Mouse (Mus musculus) A20 (cell line): ENCODE data around the gene Trip10.

Experiments used
- DNase-seq: peaks from one replicate; pipeline ENCODE4 v3.0.0-alpha.2; 2011; ENCODE audit warnings: low read depth, low spot score

The Trip10 gene

DNA sequence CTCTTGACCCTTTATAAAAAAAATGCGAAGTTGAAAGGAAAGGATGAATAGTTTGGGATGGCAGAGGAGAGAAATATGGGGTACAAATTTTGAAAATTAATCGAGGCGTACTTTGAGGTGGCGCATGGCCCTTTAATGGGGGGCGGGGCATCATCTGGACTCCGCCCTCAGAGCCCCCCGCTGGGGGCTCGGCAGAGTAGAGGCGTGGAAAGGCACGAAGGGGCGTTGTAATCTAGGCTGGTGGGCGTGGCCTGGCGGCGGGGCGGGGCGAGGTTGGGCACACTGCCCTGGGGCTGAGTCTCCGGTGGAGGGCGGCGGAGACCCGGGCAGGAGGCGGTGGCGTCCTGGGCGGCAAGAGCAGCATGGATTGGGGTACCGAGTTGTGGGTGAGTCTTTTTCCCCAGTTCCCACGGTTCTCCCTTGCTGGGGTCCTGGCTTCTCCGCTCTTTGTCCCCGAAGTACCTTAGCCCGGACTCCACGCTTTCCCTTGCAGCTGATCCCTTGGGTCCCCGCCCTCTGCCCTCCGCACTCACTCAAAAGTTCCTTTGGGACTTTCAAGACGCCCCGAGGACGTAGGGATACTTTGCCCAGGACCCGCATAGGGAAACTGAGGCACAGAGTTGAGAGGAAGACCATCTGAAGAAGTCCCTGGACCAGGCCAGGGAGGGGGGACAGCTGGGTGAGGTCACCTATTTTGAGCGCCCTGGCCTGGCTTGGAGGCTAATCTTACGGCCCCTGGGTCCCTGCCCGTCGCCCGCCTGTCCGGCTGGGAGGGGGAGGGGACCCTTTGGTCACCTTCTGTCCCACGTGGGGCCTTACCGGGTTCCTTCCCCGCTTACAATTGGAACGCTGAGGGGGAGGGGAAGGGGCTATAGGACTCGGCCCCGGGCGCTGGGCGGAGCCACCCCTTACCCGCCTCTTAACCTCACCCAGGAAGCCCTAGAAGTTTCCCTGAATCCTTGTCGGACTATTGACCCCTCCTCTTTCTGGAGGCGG lies at the start of gene Trip10:
Trip10 (plus strand) TSS at position 270 of the 996 bp plus-strand sequence.
- DNase-seq = peak; percentile 95

DNA sequence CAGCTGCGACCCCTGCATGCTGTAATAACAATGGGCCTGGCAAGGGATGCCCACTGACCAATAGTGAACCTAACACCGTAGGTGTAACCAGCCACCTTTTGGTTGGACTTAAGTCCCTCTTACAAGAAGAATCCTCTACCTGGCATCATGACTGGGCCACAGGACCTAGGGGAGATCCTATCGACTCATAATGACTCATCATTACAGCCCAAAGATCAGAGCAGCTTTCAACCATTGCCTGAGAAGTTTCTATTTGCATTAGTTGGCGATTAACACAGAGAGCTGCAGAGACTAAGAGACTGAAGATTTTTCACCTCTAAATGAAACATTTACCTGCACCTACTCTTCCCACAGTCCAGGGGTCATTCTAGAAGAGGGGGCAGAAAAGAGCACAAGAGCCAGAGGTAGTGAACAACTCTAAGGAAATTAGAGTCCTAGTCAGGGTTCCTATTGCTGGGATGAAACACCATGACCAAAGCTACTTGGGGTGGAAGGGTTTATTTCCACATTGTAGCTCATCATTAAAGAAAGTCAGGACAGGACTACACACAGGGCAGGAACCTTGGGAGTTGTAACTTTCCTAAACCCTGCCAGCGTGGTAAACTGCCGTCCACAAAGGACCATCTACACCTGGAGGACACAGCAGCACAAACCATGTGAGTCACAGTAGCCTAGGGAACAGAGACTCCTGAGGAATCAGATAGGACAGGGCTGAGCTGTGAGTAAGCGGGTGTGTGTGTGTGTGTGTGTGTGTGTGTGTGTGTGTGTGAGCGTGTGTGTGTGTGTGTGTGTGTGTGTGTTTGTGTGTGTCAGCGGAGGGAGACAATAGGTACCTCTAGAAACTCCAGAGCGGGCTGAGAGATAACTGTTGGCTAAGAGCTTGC lies 47.2 kb upstream of the Trip10 start:
- no peak for DNase-seq

GRCm38 (mm10) chr17:57207938-57208337 lies 41.3 kb upstream of the Trip10 start:
- no peak for DNase-seq

- peak; percentile 43 for DNase-seq
Measured at GRCm38 (mm10) chr17:57209330-57209729, 39.9 kb upstream of the Trip10 start.

DNA sequence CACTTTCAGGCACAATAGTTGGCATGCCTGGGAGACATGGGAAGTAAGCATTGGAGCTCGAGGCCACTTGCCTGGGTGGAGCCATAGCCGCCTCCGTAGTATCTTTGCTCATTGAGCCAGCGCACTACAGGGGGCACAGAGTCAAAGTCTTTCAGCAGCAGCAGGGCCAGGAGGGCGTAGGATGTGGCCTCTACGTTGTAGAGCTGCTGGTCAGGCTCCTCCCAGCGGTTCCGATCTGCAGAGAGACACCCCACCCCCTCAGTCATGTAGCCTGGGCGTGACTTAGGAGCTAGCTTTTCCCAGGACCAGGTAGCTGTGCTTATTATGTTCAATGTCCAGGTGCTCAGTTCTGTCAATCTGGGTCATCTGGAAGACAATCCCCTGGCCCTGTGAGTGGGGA lies 37.8 kb upstream of the Trip10 start:
- DNase-seq = no peak

DNA sequence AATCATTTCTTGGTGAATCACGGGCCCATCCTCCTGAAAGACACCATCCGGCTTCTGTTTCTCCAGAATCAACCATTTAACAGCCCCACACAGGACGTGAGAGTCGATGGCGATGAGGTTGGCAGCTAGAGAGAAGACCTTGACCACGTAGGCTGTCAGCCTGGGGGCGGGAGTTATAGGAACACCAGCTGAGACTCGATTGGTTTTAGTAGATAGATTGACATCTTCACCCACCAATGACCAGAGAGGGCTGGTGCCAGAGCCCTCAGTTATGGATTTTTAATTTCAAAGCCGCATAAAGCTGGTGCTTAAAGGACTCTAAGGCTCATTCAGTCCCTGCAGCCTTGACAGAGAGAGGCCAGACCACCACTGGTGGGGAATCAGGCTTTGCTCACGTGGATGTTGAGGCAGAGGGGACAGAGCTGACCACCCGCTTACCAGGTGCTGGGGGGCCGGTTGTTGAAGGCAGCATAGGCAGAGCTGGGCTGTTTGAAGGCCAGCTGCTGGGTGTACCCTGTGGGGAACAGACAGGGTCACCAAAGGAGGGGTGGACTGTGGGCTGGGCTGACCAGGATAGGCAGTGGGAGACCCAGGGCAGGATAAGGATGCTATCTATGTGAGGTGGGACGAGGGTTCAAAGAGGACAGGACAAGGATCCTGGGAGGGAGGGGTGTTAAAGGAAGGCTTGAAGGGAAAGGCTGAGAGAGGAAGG lies 34.4 kb upstream of the Trip10 start:
- DNase-seq = peak; percentile 81

DNA sequence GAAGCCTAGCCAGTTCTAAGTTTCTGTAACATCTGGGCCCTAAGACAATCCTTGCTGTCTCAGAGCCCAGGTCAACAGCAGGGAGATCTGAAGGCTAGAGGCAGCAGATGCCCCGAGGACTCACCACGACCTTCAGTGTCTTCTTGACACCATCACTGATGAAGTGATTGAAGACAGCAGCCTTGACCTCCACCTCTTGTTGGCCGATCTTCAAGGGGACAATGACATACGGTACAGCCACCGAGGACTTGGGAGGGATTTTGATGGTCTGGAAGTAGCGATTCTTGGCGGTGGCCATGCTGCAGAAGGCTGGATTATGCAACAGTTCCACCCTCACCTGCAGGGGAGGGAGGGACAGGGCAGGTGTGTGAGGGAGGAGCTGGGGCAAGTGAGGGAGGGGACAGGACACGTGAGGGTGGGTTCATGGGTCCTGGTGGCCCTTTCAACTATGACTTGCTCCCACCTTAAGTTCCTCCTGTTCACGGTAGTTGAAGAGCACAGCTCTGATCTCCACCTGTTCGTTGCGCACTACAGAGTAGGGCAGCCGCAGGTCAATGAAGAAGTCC lies 30.8 kb upstream of the Trip10 start:
- no peak for DNase-seq

- peak; percentile 87 for DNase-seq
Measured at GRCm38 (mm10) chr17:57219167-57219883, 29.9 kb upstream of the Trip10 start.

GRCm38 (mm10) chr17:57219884-57220207 lies 29.4 kb upstream of the Trip10 start:
- peak; percentile 79 for DNase-seq

GRCm38 (mm10) chr17:57221911-57222310 lies 27.3 kb upstream of the Trip10 start:
- DNase-seq = no peak

GRCm38 (mm10) chr17:57223313-57223712 lies 25.9 kb upstream of the Trip10 start:
- DNase-seq = peak; percentile 62

GRCm38 (mm10) chr17:57227468-57227867 lies 21.8 kb upstream of the Trip10 start:
- DNase-seq = no peak

DNA sequence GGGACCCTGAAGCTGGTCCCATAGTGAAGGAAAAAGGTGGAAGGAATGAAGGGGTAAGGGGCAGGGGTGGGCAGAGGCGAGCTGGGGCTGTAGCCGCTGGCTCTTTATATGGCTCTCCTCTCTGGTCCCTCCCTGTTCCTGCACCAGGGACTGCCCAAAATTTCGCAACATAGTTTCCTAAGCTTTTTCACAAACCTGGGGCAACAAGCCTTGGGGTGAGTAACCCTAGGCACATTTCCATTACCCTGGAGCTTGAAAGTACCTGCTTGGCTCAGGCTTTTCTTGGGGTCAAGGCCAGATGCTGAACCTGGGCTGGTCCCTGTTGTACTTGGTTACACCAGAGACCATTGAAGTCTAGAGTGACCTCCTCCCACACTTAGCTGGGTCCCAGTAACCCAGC lies 21.2 kb upstream of the Trip10 start, which contains the start of gene C3:
C3 (minus strand) TSS at position 123 of the 400 bp plus-strand sequence.
- DNase-seq = no peak

DNA sequence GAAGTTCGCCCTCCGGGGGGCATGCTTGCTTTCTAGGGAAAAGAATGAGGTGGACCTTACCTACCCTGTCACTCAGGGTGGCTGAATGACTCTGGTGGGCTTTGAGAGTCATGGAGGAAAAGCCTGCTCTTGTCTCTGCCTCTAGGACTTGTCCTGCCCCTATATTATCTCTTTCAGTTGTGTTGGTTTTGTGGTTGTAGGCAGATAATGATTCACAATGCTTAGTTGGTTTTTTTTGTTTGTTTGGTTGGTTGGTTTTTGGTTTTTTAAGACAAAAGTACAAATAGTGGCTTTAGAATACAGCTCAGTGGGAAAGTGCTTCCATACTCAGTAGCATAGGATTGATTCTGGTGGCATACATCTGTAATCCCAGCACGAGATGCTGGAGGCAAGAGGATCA lies 20.4 kb upstream of the Trip10 start:
- DNase-seq = no peak

DNA sequence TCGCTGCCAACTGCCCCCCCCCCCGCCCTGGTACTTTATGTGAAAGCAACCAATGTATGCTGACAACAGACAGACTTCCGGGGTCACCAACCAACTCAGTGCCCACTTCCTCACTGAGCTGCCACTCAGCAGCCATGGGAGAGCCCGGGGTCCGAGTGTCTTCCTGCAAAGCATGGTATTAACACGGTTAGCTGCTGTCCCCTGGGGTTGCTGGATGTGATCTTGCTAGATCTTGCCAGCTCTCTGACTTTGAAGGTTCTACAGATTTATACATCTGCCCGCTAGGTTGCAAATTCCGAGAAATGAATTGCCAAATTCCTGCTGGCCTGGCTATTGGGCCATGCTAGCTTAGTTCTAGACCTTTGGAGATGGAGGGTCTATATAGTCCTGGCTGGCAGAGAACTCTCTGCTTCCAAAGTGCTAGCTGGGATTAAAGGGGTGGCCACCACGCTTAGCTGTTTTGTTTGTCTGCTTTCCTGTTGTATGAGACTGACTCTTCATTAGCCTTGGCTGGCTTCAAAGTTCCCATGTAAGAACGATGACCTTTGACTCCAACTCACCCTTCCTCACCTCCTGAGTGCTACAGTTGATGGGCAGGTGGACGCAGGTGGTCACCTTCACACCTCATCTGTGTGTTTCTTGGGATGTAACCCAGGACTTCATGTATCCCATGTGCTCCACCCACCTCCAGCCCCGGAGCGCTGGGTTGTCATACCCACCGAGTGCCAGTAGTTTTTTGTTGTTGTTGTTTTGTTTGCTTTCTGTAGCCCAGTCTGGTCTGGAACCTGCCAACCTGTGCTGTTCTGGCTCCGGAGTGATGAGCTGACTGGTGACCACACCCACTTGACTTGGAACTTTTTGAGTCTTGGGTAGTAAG lies 19.2 kb upstream of the Trip10 start:
- DNase-seq = peak; percentile 71

- DNase-seq = no peak
Measured at GRCm38 (mm10) chr17:57230728-57231125, 18.5 kb upstream of the Trip10 start.

DNA sequence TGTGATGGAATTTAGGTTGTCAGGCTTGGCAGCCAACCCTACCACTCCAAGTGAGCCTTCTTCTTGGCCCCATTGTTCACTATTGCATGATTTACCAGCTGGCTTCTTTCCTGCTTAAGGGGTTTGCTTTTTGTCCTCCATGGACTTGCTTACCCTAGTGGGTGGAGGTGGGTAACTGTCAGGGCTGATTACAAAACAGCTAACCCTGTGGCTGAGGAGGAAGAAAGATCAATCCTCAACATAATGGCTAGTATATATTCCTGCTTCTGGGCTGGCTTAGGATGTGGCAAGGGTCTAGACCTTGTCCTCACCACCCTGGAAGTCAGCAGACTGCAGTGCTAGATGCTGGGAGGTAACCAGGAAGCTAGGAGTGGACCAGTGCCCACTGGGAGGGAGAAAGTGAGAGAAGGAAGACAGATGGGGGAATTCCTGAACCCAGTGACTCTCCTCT lies 17.9 kb upstream of the Trip10 start:
- DNase-seq = no peak

GRCm38 (mm10) chr17:57232200-57232599 lies 17.1 kb upstream of the Trip10 start:
- no peak for DNase-seq

- no peak for DNase-seq
Measured at GRCm38 (mm10) chr17:57233038-57233437, 16.2 kb upstream of the Trip10 start.
